Mouse (Mus musculus) cerebellum, adult 18-20 months (tissue): ENCODE results near the gene Znrd1.
"Not testable (repeated sequence)": the region's sequence is repeated elsewhere in the genome, so short reads cannot be mapped to it uniquely, and the experiment has no call there.

Experiments used
- DNase-seq, 2 experiments: peaks; one replicate each; pipeline ENCODE4 v3.0.0; 2021

Znrd1 gene

DNA sequence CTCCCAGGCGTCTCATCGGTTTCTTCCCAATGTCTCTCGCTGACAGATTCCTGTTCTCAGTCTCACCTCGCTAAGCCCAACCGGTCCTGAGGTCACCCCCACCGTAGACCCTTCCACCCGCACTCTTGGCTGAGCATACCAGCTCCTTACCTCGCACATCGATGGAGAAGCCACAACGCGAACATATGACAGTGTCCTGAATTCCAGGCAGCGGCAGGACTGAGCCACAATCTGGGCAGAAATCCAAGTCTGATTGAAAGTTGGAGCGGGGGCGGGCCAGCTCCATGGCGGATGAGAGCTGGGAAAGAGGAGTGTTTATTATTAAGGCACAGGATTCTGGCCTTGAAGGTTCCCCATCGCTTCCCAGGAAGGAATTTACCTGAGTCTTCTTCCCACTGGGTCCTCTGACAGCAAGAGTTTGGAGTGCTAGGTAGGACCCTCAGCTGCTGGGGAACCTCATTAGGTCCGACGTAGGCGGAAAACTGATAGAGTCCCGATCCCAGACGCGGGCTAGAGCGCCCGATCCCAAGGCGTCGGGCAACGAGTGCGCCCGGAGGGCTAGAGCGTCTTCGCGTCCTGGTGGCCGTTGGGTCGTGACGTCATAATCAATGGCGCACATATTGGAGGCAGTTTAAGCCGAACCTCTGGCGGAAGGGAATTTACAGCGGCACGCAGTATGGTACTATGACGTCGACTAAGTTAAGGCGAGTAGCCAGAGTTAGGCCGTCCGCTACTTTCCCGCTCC lies at the start of gene Znrd1, which contains the start of gene Znrd1as:
Gene Znrd1, minus strand, starts transcription at position 561 of the 745 bp plus-strand sequence.
Gene Znrd1as, plus strand, starts transcription at position 594 of the 745 bp plus-strand sequence.
- peak; percentile 95 for DNase-seq

GRCm38 (mm10) chr17:37003366-37003765 lies 45.0 kb upstream of the Znrd1 start:
- no peak for DNase-seq

- DNase-seq: peak; percentile 28 to 35
Measured at GRCm38 (mm10) chr17:37002364-37003330, 44.3 kb upstream of the Znrd1 start.

- DNase-seq: no peak
Measured at GRCm38 (mm10) chr17:37000863-37001262, 42.5 kb upstream of the Znrd1 start, which contains the start of gene Zfp57. Gene Zfp57 (plus strand): TSS chr17:37001163.

GRCm38 (mm10) chr17:36998477-36998876 lies 40.1 kb upstream of the Znrd1 start:
- DNase-seq: no peak

- DNase-seq: peak; percentile 75 to 79
Measured at GRCm38 (mm10) chr17:36997033-36997735, 38.8 kb upstream of the Znrd1 start.

DNA sequence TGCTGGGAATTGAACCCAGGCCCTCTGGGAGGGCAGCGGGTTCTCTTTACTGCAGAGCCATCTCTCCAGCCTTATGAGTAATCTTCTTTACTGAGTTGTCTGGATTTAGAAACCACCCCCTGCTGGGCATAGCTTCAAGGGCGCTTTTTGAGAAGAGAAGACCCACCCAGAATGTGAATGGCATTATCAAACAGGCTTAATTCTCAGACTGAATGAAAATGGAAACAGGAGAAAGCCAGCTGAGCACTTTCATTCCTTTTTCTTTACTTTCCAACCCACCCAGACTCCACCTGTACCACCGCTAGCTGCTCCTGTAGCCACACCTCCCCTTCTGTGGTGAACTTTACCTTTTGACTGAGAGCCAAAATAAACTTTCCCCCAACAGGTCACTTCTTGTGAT lies 37.1 kb upstream of the Znrd1 start:
- no peak for DNase-seq

- DNase-seq: no peak
Measured at GRCm38 (mm10) chr17:36994528-36994927, 36.2 kb upstream of the Znrd1 start.

DNA sequence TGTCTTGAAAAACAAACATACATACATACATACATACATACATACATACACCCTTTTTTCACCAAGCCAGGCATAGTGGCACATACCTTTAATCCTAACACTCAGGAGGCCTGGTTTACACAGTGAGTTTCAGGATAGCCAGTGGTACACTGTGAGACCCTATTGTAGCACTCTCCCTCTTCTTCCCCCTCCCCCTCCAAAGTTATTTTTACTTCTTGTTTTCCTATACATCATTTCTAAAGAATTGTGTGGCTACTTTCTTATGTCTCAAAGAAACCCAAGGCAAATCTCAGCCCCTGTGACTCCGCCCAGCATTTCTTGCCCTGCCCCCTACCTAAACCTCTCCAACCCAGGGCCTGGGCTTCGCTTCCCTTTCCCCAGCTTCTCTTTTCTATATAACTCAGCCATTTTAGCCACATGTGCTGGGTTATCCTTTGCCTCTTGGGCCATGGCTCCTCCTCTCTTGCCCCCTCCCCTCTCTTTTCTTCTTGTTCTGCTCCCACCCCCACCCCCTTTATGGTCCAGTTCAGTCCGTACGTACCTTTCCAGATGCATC lies 35.5 kb upstream of the Znrd1 start:
- no peak for DNase-seq

DNA sequence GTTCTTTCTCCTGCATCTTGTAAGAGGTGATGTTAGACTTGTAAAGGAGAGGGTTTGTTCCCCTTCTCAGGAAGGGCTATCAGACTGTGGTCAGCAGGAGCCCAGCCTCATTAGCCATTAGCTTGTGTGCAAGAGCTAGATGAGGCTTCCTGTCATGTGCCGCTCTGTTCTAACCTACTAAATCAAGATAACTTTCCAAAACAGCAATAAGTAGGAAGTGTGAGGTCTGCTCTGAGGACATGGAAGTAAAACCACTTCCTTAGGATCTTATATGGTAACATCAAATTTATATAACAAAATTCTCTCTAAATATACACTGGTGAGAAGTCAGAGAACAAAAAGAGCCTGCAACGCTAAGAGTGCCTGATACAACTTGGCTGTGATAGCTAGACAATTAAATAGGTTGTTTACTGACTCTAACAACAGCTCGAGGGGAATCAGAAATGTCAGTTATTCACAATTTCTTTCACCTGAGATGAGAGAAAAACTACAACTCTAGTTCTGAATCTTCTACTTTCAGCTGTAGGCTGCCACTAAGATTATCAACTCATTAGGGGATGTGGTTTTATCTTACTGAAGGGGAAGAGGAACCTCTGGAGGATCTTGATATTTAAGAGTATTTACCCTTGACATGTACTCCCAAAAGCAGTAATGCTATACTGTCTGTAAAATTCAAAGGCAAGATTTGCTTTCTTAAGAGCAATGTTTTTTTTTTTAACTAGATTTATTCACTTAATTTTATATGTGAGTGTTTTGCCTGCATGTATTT lies 34.2 kb upstream of the Znrd1 start:
- DNase-seq: no peak

GRCm38 (mm10) chr17:36990630-36991029 lies 32.3 kb upstream of the Znrd1 start:
- DNase-seq: not testable (repeated sequence)

GRCm38 (mm10) chr17:36989437-36989836 lies 31.1 kb upstream of the Znrd1 start, which contains the start of gene H2-M5:
Gene H2-M5 (minus strand): TSS chr17:36989537.
- no peak for DNase-seq

- no peak for DNase-seq
Measured at GRCm38 (mm10) chr17:36988475-36988874, 30.1 kb upstream of the Znrd1 start.

GRCm38 (mm10) chr17:36982253-36983155 lies 24.1 kb upstream of the Znrd1 start:
- DNase-seq: no peak

- DNase-seq: no peak
Measured at GRCm38 (mm10) chr17:36981845-36982244, 23.5 kb upstream of the Znrd1 start.

DNA sequence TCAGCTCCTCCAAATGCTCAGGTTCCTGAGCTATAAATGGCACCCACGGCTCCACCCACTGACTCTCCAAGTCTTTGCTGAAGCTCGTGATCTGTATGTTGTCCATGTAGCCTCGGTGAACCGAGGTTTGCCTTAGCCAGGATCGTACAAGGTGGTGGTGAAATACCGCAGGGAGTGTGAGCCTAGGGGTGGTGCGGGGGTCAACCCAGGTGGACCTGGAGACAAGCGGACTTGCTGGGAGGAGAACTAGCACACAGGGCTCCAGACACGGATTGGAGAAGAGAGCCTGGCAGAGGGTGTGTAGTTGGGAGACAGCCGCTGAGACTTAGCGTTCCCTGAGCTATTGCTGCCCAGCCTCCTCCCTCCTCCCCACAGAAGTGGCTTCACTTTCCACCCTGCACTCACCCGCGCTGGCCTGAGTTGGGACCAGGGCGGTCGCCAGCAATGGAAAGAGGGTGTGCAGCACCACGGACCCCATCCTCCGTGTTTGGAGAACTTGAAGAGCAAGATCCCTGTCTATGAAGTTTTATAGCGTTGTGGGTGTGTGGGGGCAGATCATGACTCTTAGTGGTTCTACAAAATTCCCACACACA lies 23.0 kb upstream of the Znrd1 start, which contains the start of gene 2410137M14Rik:
Gene 2410137M14Rik, minus strand, starts transcription at position 17 of the 593 bp plus-strand sequence.
- no peak for DNase-seq

GRCm38 (mm10) chr17:36973271-36973787 lies 15.0 kb upstream of the Znrd1 start:
- no peak for DNase-seq

- no peak for DNase-seq
Measured at GRCm38 (mm10) chr17:36972791-36973190, 14.4 kb upstream of the Znrd1 start.

DNA sequence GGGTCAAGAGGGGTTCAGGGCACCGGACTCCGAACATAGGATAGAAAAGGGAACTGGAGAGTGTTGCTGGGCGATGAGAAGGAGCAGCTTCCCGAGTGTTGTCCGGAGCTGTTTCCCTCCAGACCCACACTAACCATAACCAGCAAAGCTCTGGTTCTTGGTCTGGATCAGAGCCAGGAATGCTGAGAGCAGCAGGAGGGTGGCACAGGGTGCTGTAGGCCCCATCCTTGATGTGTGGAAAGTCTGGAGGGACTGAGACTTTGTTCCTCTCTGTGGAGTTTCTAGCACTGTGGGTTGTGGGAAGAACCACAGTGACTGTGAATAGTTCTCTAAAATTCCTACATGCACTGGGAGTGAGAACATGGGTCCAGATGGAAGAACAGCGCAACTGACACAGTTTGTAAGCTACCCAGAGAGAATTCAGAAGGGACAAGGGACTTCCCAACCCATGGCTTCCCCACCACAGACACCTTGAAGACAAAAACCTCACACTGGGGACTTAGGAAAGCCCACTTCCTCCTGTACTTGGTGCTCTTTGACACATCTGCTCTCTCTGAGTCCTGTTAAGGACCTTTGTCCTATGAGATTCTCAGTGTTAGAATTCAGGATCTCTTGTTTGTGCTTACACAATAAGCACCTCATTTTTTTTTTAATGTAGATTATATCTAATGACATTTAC lies 13.0 kb upstream of the Znrd1 start:
- no peak for DNase-seq
